Mouse (Mus musculus): Measurements from ENCODE around the gene Il18.

The Il18 gene

DNA sequence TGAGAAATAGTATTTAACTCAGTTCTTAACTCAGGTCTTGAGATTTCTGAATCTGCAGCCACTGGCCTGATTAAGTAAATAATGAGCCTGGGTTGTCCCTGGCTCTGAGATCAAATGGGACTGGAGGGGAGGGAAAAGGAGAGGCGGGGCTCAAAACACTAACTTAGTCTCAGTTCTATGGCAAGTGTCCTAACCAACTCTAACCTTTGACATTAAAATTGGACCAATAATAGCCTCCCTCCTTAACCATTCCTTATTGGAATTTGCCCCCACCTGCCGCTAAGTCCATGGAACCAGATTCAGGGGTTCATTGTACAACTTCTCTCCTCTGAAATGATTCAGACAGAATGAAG, 443 bp downstream of the Il18 start, which contains the start of gene Bco2:
TSS of gene Bco2 (minus strand) at position 88 of the 353 bp plus-strand sequence.
- DNase-seq: no peak

DNA sequence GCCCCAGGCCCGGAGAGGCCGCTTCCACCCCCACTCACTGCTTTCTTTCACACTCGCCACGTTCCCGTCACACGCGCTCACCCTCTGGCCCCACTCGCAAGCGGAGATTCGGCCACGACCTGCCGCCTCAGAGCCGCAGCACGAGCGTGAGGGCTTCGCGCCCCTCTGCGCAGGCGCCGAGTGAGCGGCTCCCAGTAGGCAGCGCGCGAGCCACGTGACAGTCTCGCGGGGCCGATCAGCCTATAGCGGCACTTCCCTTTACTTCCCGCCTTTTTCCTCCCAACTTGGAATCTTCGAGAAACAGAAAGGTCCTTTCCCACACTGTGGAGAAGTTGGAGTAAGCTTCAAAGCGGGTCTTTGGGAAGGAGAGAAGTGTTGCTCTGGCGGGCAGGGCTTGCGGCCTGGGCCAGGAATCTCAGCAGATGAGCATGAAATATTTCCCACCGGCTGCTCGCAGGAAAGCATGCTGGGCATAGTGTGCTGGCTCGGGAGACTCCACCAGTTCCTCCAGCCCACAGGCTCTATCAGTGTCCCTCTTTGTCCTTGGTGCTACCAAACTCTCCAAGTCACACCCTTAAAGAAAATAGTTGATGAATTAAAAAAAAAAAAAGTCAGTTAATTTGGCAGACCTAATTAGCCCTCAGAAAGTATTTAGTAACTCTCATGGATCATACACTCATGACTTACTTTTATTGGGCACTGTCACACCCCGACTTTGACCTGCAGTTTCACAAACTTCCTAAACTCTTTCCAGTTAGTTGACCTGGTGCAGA, 6.7 kb downstream of the Il18 start, which contains the start of gene Tex12:
TSS of gene Tex12 (minus strand) at position 181 of the 773 bp plus-strand sequence.
- DNase-seq: no peak

DNA sequence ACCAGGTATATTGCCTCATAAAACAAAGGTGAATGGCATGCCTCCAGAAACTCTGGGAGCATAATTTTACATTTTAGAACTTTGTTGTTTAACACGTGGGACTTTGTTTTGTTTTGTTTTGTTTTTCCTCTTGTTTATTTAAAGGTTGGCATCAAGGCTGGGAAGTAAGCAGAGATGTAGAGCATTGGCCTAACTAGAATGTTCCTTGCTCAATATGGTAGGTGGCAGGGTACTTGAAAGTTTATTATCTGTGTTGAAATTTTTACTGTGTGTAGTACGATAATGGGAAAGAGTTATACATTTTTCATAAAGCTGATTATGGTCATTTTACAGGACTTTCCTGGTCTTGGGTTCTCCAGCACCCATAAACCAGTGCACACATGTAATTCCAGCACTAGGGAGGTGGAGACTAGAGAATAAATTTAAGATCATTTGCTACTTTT, 7.3 kb downstream of the Il18 start:
- DNase-seq: no peak

DNA sequence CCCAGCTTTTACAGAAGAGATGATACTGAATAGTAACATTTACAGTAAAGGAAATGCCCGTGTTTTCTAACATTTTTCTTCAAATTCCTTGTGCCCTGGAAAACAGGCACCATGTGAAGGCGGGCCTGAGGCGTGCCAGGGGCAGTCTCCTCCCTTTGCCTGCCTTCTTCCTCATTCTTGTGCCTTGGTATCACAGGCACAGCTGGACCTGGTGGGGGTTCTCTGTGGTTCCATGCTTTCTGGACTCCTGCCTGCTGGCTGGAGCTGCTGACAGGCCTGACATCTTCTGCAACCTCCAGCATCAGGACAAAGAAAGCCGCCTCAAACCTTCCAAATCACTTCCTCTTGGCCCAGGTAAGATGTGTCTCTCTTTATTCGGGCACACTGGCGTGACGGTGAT, 10.5 kb downstream of the Il18 start:
- no peak for DNase-seq

DNA sequence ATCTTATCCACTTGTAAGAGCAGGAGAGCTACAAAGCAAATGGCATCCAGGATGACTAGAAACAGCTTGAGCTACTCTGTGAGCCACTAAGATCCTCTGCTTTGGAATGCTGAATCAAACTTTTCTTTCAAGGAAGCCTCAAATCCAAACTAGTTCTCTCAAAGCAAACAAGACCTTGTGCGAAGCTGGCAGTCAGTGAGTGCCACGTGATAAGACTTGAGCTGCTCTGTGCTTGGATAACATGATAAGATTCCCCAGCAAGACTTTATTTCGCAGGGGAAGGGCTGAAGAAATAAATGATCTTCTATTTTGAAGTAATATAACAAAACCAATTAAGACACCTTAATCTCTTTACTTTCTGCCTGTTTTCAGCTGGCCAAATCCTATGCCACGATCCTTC, 11.3 kb downstream of the Il18 start:
- no peak for DNase-seq

DNA sequence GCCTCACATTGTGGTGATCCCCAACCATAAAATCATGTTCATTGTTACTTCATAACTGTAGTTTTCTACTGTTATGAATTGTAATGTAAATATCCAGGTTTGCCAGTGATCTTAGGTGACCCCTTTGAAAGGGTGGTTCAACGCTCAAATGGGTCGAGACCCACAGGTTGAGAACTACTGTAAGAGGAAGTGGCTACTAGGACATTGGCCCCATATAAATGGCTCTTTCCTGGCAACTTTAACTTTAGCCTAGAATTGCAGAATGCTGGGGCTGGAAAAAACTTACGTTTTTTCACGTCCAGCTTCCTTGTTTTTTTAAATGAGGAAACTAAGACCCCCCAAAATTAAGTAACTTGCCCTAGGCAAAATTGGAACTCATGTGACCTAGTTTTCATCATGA, 12.7 kb downstream of the Il18 start:
- DNase-seq: no peak

DNA sequence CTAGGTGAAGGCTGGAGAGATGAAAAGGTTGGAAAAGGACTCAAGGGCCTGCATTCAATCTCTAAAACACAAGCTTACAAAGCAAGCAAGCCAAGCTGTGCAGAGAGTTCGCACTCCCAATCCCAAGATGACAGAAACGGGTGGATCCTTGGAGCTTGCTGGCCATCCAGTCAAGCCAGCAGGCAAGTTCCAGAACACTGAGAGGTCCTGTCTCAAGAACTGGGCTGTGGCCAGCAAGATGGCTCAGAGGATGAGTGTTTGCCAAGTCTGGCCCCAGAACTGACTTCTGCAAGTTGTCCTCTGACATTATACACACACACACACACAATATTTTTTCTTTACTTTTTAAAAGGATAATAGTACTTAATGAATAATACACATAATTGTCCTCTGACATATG, 13.3 kb downstream of the Il18 start:
- DNase-seq: no peak

DNA sequence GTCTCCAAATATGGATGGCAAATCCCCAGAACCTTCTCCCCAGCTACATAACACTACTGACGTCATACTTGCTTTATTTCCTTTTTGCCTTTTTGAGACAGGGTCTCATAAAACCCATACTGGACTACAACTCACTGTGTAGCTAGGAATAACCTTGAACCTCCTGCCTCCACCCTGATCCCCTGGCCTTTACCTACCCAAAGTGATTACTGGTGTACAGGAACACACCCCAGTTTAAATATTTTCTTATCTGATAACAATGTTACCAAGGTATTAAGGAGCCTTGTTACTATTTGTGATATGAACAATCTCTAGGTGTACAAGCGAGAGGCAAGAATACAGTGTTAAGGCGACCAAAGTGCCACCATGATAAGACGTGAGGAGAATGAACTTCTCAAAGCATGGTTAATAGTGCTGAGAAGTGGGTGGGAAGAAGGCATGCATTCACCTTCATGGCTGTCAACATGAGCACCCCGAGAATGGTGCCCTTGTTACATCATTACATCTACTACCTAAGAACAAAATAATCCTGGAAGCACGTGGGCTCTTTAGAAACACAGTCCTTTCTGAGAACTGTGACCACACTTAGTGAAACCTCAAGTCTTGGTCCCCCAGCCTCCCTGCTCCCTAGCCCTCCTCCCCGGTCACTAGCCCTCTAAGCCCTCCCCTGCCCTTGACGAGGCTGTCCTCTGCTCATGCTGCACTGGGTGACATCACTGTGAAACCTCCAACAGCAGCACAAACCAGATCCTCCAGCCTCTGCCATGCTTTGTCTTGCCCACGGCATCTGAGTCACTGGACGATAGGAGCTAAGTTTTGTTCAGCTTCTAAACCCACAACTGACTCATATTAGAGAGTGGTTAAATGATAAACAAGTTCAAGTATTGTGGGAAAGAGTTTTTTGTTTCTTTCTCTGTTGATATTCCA, 15.2 kb downstream of the Il18 start:
- no peak for DNase-seq

DNA sequence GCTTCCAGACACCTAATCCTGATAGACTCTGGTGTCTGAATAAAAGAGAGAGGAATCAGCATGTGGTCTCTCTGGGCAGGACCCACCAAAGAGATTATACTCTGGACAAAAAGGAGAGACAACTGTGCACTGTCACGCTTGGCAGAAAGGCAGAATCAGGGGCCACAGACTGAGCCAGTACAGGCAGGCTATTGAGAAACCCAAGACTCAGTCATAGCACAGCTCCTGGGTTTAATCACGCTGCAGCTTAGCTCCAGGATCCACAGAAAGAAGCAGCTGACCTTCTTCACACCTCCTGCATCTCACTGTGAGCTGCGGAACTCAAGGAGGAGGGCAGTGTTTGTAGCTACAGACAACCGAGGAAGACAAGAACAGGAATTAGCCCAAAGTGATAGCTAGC, 25.7 kb downstream of the Il18 start:
- no peak for DNase-seq

DNA sequence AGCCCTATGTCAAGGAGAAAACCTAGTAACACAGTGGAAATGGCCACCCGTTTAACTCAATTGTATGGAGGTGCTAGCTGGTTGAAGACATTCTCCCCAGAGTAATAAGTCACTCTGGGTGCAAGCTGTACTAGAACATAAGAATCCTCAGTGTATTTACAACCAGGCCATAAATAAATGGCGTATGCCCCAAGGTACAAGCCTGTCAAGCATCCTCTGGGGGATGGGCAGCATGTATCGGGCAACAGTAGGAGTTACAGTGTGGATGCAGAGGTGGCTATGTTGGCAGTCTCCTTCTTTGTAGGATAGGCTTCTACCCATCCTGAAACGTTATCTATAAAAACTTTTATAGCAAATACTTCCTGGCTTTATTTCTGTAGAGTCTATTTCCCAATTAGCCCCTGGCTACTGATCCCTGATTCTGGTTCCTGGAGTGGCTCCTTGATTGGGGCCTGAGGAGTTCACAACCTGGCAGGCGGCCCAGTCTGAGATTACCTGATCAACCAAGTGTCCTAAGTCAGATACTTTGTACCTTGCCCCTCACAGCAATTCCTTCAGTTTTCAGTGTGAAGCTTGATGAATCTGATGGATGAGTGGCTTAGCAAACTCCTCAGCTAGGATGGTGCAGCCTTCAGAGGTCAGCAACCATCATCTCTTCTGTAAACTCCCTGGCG, 30.7 kb downstream of the Il18 start:
- DNase-seq: no peak

DNA sequence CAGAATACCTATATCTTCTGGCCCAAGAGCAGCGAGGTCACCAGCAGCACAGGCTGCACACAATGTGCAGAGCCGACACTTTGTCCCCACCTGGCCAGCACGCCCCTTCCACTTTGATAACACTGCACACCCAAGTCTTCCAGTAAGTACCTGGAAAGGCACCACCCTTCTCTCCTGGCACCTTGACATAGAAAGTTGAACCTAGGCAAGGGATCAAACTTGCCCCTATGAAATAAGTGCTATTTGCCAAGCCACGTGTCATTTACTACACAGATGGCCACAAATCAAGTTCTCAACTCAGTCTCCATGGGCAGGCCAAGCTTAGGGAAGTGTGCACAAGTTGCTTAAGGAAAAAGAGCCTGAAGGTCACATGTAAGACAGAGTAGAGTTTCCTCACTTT, 32.3 kb downstream of the Il18 start:
- DNase-seq: no peak

DNA sequence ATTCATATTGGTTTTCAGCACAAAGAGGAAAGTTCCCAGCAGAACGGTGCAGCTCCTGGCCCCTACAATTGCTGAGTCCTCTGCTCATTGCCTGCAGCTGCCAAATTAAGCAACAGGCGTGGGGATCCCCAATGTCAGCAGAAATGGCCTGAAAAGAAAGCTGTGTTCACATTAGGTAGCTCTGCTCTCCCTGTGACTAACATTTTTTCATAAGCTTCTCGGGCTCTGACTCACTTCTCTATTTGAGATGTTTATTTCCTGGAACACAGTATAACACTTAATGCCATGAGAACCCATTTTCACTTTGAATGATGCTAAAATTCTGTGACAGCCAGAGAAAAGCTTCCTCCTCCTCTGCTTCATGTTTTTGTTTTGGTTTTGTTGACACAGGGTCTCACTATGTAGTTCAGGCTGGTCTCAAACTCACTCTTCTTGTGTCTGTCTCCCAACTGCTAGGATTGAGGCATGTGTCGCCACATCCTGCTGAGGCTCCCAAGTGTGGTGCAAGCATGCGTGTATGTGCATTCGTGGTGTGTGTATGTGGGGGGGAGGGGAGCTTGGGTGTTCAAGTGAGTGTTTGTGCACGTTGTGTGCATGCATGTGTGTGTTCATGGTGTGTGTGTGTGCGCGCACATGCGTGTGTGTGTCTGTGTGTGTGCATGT, 36.4 kb downstream of the Il18 start:
- DNase-seq: no peak

DNA sequence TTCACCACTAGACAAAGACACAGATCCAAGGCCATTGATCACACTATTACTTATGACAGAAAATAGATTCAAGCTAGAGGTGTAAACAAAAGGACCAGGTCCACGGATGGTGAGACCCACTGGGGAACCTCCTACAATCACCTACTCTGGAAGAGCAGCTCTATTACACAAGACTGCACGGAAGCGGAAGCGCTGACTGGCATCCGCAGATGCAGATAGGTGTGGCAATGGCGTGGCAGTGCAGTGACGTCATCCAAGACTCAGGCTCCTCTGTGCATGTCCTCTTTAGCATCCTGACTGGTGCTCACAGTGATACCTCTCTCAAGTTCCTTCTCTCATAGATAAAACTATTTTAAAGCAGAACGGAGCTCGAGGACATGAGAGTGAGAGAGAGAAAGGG, 38.3 kb downstream of the Il18 start:
- no peak for DNase-seq

DNA sequence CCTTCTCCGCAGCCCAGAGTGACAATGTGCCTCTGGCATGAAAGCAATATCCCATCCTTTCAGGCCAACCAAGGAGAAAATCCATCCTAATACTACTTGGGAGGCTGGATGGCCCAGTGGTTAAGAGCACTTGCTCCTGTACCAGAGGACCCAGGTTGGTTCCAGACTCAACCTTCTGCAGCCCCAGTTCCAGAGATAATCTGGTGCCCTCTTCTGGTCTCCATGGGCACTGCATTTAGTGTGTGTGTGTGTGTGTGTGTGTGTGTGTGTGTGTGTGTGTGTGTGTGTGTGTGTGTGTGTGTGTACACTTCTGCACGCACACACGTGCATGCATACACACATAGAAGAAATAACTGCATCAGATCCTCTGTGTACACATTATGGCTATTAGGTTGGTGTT, 38.9 kb downstream of the Il18 start:
- peak; percentile 40 to 42 for DNase-seq

DNA sequence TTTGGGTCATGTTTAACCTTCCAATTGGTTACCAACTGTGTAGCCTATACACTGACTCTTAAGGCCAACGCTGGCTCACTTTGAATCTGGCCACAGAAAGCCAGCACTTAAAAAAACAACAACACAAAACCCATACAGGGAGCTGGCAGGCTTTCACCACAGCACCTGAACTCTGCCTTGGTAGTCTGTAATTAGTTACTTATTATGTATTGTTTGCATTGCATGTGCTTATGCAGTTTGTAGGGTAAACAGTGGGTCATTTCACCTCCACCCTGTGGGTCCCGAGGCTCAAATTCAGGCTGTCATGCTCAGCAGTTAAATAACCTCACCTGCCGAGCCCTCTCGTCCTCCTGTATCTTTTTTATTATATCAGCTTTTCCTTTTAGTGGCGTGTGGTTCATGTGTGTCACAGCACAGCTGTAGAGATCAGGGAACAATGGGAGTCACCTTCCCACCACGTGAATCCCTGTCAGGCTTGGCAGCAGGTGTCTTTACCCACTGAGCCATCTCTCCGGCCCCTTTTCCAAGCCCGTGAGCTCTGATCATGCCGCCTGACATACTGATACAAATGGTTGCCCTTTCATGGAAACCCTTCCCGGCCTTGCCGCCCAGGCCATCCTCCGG, 40.3 kb downstream of the Il18 start:
- DNase-seq: no peak

DNA sequence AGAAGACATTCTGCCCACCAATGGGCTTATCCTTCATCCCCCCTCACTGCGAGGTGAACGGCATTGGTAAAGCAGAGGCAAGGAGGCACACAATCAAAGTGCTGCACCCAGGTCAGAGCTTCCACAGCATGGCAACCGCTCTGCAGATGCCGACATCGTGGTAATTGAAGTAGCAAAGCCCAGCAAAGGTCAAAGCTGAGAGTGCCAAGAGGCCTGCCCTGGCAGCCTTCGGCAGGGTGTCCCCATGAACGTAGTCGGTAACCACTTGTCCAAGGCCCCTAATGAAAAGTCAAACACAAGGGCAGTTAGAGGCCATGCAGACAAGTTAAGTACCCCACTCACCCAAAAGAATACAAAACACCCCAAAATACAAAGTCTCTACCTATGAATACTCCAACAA, 42.3 kb downstream of the Il18 start:
- no peak for DNase-seq

DNA sequence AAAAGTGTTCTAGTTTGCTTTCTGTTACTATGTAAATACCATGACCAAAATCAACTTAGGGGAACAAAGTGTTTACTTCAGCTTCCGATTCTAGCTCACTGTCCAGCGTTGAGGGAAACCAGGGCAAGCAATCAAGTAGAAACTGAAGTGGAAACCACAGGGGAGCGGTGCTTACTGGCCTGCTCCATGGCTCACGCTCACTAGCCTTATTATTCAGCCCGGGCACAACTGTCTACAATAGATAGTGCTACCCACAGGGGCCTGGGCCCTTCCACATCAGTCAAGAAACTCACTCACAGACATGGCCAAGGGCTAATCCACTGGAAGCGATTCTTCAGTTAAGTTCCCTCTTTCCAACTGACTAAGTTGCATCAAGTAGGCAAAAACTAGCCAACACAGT, 46.9 kb downstream of the Il18 start:
- DNase-seq: no peak

DNA sequence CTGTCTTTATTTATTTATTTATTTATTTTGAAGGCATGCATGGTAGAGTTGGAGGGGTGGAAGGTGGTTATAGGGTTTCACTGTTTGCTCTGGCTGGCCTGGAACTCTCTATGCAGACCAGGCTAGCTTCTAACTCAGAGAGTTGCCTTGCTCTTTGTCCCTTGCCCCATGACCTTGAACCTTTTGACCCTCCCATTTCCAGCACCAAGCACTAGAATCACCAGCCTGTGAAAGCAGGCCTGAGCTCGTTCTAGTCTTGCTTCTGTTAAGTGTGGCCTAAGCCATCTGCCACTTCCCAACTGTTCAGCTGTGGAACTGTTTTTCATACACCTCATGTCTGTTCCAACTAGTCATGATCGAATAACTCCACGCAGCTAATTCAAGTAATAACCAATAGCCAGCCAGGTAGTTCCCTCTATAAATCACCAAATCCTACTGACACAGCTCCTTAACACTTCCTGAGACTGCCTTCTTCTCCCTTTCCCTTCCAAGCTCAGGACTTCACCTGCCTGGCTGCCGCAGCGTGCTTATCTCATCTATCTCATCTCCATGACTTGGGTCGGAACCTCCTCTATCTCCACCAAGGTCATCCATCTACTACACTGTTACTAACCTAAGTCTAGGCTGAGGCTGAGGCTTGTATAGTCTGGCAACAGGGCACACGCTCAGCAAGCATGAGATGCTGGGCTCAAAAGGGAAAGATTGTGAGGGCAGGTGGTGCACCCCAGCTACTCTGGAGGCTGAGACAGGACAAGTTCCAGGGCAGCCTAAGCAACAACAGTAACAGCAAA, 47.6 kb downstream of the Il18 start:
- DNase-seq: no peak

DNA sequence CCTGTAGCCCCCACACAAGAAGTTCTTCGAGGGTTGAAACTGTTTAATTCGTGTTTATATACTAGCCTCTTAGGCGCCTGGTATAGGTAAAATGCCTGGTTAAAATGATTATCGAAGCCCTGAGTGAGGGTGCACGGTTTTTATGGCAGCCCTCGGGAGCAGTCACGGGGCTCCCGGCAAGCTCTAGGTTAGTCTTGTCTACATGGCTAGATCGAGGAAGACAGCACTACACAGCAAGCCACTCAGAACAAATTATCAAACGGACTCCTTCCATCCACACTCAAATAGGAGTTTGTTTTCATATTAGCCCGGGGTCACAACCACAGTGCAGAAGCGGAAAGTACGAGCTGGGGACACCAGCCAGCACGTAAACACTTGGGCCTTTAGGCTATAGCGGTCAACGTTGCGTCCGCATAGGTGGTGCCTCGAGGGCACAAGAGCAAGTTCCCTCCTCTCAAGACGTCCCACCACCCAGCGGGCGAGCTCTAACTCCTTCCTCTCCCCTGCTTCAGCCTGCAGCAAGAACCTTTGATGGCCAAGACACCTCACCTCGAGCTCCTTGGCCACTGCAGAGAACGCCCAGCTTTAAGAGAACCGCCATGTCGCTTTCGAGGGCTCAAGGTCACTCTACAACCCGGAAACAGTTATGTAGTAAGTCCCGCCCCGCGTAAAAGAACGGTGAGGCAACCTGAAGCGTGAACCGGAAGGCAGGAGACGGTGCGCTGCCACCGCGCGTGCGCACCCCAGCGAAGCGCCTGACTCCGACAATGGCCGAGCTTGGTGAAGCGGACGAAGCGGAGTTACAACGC, 48.8 kb downstream of the Il18 start, which contains the start of the genes Sdhd and Timm8b:
TSS of gene Sdhd (minus strand) at position 624 of the 809 bp plus-strand sequence.
TSS of gene Timm8b (plus strand) at position 722 of the 809 bp plus-strand sequence.
- DNase-seq: peak; percentile 88 to 93

DNA sequence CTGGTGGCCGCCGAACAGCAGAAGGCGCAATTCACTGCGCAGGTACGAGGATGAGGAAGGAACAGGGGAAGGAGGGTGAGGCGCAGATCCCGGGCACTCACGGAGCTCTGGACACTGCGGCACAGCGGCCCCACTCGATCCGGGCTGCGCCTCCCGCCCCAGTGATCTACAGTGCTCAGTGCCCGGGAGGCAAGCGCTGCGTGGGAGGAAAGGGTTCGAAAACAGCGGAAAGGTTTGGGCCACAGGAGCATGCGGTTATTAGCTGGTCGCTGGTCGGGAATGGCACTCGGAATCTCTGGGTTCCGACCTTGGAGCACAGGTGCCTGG, 49.3 kb downstream of the Il18 start:
- DNase-seq: no peak

DNA sequence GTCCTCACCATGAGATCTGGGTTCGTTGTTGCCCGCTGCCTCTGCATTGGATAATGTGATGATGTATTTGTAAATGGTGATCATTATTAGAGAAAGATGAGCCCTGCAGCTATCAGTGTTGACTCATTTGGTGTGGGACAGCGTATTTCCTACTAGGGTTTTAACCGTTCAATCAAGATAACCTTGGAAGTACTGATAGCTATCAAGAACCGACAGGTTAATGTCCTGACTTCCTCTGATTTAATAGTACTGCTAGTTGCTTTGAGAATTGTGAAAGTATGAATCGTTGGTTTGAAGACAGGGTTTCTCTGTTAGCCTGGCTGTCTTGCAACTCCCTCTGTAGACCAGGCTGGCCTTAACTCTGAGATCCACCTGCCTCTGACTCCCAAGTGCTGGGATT, 49.7 kb downstream of the Il18 start:
- no peak for DNase-seq
